Mouse (Mus musculus) left cerebral cortex, adult 8-10 months (tissue): Measurements from ENCODE around the gene Mkln1. TPM values are rescaled to one million over a fixed set of nuclear protein-coding genes. Genes with fewer than 3 reads are reported as not detected.

Source experiments
- DNase-seq, 2 experiments: peaks; one replicate each; pipeline ENCODE4 v3.0.0; 2022; ENCODE audit warnings: low spot score in 2 of 2
- total RNA-seq, 4 experiments: library from RNA; stranded (reverse); gene quantifications; 2 replicates each; pipeline ENCODE4 v1.2.4; 2022

The Mkln1 gene
- 100 to 1,000 TPM; 153 to 177 (median 175) TPM for total RNA-seq

DNA sequence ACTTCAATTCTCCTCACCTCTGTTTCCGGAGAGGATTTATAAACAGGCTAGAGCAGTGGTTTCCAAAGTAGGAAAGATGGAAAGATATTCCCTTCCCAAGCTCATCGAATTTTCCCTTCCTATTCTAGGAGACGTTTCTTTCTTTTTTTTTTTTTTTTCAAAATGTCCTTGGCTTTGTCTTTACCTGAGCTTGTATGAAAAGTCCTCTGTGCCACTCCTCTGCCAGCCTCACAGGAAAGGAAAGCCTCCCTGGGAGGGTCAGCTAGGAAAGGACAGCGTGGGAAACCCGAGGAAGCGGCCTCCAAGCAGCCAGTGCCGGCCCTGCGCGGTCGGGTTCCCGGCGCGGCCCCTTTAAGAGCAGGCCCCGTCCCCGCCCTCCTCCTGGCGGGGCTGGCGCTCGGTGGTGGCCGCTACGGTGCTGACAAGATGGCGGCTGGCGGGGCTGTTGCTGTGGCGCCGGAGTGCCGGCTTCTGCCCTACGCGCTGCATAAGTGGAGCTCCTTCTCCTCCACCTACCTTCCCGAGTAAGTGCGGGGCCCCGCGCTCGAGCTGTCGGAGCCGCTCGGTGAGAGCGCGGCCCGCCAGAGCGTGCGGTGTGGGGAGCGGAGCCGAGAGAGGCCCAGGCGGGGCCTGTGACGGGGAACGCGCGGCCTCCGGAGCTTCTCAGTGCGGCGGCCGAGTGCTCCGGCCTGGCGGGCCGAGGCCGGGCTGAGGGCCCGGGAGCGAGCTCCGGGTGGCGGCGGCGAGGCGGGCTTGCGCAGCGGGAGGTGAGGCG is at the start of gene Mkln1:
Gene Mkln1, plus strand, starts transcription at position 305 of the 775 bp plus-strand sequence.
- peak; percentile 79 to 86 for DNase-seq

DNA sequence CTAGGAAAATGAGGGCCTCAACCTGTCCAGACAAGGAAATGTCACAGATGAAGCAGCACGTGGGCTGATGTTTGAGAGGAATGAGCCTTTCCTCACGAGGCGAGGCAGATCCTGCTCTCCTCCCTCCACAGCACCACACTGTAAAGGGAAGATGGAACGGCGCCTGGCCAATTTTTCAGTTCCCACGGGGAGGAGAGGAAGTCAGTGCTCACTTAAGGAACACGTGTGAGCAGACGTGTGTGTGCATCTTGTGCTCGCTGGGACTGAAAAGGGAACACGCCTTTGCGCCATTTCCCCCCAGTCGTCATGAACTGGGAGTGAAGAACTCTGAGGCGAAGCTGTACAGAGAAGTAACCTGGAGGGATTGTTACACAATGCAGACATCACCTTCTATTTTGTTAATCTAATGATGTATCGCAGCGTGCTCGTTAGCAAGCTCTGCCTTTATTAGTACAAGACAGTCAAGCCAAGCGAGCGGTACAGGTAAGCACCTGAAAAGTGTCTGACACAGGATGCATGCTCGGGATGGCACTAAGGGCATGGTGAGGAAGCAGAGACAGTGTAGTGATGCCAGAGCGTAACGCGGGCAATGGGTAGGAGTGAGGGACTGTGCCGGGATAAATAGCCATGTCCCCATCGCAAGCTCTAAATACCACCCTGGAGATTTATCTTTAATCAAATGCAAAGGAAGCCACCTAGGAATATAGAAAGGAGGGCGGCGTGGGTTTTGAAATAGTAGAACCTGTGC is 41.9 kb upstream of the Mkln1 start:
- DNase-seq: peak in 1 of 2 experiments; percentile 48

DNA sequence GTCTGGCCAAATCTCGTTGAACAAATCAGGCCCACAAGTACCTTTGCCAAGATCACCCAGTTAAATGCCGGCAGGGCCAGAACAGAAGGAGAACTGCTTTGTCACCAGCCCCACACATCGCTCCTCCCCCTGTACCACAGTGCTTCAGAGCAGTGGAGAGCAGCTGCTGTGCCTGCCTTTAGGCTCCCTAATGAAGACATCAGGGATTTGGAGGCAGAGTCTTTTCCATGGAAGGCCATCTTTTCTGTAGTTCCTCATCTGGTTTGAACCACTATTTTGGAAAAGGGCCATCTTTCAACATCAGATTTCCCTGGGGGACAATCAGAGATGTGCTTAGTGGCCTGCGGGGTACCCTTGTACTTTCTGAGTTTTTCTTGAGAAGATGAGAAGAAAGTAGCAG is 41.2 kb upstream of the Mkln1 start:
- peak; percentile 44 to 63 for DNase-seq

DNA sequence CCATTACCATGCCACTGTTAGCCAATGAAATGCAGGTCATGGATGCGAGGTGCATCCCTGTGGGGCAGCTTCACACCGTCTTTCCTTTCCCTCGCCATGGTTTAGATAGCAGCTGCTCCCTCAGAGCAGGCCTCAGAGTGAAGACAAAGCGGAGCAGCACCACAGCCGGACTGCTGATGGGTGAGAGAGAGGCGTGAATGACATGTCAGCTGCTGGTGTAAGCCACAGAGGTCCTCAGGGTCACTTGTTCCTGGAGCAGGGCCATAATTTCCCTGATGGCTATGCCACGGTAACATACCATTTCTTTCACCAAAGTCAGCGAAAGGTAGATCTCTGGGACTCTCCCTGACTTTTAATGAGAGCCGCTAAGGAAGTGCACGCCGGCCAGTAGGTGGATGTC is 35.9 kb upstream of the Mkln1 start:
- no peak for DNase-seq

DNA sequence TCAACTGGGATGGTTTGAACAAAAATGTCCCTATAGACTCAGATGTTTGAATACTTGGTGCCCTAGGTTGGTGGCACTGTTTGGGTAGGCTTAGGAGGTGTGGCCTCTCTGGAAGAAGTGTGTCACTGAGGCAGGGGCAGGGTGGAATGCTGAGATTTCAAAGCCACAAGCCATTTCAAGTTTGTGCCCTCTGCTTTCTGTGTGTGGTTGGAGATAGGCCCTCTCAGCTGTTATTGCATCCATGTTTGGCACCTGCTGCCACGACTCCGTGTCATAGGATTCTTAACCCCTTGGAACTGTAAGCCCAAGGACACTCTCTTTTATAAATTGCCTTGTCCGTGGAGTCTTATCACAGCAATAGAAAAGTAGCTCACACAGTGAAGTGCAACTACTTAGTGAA is 34.1 kb upstream of the Mkln1 start:
- DNase-seq: no peak

DNA sequence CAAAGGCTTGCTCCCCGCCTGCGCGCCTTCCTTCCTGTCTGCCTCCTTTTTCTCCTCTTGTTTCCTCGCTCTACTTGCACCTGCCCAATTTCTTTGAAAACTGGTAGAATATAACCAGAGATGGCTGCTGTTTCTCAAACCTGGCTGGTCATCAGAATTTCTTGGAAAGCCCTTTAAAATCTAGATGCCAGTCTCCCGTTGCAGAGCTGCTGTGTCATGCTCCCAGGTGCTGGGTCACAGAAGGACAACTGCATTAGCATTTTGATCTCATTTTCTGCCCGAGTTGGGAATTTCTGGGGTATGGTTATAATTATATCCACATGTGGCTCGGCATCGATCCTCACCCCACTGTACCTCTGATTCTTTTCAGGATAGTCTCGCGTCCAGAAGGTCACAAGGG is 30.6 kb upstream of the Mkln1 start:
- DNase-seq: no peak

DNA sequence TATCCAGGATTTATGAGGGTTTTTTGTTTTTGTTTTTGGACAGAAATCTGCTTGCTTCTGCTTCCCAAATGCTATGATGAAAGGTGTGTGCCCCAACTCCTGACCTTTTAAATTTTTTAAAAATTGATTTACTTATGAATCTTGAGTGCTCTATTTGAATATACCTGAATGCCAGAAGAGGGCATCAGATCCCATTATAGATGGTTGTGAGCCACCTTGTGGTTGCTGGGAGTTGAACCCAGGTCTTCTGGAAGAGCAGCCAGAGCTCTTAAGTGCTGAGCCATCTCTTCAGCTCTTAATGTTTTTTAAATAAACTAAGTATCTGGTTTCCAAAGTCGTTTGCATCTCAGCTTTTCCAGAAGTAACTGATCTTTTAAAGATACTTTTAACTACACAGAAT is 30.0 kb upstream of the Mkln1 start:
- no peak for DNase-seq

DNA sequence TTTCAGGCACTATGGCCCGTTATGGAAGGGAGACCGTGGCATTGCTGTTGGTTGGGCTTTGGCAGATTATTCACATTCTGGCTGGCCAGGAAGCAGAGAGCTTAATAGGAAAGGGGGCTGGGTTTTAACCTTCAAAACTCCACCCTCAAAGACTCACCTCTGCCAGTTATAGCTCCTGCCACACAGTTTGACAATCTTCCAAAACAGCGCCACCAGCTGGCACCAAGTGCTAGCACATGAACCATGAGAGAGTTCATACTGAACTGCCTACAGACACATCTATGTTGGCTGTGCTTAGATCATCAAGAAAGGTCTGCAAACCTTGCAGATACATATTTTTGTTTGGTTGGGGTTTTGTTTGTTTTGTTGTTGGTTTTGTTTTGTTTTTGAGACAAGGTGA is 28.7 kb upstream of the Mkln1 start:
- DNase-seq: no peak

DNA sequence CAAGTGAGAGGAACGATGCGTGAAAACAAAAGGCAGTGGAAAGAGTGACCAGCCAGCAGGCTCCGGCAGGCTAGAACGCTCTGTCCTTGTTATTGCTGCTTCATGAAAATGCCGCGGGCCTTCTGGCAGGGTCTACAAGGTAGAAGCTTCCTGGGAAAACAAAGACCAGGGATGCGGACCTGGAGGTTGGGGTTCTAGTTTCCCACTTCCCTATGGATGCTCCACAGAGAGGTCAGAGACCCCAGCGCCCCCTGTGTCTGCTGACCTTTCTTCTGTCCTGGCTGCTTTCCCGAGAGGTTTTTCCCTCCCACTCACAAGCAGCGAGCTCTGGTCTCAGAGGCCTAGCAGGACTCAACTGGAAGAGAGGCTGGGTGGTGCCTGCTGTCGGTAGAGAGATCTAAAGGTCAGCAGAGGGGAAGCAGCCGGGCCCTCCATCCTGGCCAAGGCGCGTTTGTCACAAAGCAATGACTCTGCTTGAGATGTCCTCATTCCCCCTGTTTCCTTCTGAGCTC is 27.9 kb upstream of the Mkln1 start:
- no peak for DNase-seq

DNA sequence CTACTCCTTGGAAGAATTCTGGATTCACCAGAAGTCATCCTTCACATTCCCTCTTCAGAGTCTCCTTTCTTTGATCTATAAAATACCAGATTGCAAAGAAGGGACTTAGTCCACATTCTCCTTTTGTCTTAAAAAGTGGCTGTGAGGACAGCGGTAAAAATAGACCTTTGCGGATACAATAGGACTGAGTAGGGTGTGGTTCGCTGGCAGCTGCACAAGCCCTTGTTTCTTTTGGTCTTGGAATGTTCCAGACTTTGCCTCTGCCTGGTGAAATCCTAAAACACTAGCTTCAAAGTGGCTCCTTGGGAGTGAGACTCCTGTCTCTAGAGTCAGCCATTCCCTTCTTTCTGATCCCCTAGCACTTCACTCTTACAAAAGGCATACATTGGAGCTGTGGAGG is 27.4 kb upstream of the Mkln1 start:
- no peak for DNase-seq

DNA sequence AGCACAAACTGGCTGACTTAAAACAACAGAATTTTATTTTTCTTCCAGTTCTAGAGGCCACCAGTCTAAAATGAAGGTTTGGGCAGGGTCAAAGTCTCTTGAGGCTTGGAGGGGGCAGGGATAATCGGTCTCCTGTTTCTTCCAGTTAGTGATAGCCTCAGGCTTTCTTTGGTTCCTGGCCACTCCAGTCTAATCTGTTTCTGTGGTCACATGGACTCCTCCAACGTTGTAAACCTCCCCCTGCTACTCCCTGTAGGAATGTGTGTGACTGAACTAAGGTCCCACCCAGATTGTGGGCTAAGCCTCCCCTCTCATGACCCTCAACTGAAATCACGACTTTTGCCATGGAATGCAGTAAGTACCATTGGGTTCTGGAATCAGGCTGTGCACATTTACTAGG is 25.9 kb upstream of the Mkln1 start:
- DNase-seq: no peak

DNA sequence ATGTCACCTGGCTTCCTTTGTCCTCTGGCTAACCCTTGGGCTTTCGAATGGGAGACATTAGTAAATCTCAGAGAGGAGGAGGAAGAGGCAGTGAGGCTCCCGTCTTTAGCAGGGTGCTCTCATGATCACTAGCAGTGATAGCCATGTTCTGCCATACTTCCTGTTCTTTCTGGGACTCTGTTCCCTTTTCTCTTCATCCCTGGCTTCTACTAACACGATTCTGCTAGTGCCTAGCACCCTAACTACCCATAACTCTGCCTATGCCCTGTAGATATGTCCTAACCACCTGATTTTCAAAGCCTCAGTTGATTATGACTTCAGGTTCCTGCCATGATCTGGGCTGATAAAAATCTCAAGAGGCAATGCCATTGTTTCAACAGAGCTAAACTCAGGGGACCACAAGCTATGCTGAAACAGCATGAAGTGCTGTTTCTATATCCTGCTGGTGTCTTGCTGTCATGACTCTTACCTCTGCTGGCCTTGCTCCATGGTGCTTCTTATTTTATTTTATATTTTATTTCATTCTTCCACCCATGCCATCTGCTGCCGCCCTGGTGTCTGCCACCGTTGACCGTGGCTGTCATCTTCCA is 25.4 kb upstream of the Mkln1 start:
- DNase-seq: no peak

DNA sequence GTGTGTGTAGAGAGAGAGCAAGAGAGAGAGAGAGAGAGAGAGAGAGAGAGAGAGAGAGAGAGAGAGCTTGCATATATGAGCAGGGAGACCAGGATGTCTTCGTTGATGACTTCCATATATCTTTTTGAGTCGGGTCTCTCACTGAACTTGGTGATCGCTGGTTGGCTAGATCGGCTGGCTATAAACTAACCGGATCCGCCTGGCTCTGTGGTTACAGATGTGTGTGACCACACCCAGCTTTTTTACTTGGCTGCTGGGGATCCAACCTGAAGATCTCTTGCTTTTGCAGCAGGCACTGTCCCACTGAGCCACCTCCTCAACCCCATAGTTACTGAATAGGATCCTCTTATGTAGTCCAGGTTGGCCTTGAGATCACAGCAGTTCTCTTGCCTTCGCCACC is 15.5 kb upstream of the Mkln1 start:
- DNase-seq: no peak

DNA sequence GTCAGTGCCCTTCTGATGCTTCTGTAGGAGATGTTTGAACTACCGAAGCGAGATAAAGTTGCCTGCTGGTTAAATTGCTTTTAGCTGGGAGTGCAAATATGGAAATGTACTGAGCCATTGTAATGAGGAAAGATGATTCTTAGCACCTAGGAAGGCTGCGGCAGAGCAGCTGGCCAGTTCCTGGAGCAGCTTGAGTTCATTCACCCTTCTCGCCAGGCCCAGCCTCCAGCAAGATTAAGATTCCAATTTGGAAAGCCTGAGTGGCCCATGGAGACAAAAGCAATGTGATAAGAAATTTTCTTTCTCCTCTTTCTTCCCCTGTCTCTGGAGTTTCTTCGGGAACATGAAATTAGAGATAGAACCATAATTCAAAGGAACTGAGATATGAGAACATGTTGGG is 13.7 kb upstream of the Mkln1 start:
- DNase-seq: no peak

DNA sequence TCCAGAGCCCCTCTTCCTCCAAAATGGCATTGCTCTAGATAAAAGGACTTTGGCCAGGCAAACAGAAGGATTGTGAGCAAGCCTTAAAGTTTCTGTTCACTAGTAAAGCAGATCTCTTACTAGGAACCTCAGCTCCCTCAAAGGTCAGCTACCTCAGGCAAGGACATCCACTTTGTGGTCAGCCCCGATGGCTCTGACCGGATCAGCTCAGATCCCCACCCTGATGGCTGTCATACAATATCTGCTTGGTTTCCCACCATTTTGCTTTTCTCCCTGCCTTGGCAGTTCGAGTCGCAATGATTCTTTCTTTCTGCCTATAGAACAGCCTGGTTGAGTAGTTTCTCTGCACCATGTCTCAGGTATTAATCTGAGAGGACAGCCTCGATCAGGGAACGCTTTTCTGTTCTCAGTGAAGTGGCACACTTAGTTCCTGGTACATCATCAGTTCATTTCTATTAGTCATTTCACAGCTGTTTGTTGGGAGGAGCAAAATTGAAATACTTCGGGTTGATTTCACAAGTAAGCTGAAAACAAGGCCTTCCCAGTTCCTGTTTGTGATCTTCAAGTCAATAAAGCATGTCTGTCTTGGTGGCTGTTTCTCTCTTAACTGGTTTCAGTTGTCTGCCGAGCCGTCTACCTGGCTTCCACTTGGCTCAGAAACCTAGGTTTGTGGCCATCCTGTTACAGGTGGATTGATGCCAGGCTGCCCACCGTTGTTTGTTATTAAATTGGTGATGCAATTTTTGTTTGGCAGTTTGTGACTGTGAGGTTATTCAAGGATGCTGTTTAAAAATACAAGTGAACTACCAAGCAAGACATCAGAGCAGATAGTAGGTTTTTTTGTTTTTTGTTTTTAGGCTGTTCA is 13.0 kb upstream of the Mkln1 start:
- no peak for DNase-seq

DNA sequence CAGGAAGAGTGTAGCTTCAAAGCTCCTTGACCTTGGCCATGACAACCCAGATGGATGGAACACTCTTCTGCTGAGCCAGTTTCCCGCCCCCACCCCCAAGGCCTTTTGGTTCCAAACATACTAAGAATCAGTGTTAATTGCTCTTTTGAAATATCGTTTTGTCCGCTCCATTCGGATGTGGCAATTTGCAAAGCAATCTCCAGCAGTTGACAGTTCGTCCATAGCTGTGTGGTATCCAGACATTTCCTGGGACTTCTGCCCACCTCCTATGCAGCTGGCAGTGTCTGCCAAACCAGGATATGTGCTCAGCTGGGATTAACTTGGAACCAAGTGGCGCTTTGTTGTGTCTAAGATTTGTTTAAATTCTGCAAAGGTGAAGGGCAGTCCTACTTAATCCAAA is 8.8 kb upstream of the Mkln1 start:
- no peak for DNase-seq

DNA sequence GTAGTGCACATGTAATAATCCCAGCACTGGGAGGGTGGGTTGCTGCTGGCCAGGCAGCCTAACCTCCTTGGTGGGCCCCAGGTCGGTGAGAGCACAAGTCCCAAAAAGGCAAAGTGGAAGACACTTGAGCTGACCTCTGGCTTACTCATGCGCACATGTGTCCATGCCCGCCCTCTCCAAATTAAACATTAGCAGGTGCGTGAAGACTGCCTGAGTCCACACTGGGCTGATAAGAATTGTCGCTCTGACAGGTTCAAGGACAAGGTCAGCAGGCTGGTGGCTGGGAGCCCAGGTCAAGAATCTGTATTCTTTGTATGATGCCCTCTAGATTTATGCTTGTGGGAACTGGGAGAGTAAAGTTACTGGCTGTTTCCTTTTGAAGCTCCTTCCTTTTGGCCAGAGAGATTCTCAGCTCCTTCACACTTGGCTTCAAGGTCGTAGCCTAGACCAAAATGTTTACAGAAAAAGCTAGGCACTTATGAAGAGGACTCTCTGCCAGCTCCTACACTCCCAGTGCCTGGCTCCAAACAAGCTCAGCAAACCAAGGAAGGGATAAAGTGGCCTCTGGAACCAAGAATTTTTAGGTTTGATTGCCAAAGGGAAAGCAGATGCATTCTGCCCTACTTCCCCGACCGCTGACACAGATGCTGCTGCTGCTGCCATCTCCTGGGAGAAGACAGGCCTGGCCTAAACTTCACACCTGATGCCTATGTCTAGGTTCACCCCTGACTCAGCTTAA is 8.1 kb upstream of the Mkln1 start:
- no peak for DNase-seq

DNA sequence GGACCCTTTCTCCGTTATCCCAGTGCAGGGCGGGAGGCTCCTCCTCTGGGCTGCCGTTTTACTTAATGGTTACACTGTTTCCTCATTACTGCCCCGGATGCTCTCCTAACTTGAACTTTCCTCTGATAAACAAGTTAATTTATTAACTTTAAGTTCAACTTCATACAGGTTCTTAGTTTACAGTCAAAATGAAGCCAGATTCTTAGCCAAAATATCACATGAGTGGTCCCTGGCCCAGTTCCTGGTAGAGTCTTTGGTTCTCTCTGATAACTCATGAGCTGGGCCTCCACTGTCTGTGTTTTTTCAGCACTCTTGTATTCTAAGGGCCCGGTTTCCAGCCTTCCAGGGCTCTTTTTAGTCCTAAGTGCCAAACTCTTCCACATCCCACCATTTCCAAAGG is 5.7 kb upstream of the Mkln1 start:
- DNase-seq: no peak

DNA sequence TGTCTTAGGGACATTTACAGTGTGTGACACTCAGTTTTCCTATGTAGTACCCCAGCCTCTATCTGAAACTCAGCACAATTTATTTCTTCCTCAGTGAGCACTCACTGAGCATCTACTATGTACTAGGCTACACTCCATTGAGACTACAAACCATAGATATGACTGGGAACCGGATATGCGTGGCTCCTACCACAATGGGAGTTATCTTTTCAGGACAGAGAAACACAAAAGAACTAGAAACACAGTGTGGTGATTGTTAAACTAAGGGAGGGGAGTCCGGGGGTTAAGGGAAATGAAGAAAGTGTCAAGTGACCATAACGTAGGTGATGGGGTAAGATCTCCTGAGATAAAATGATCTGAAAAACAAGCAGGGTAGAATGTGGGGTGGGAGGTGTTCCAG is 2.4 kb upstream of the Mkln1 start:
- no peak for DNase-seq

DNA sequence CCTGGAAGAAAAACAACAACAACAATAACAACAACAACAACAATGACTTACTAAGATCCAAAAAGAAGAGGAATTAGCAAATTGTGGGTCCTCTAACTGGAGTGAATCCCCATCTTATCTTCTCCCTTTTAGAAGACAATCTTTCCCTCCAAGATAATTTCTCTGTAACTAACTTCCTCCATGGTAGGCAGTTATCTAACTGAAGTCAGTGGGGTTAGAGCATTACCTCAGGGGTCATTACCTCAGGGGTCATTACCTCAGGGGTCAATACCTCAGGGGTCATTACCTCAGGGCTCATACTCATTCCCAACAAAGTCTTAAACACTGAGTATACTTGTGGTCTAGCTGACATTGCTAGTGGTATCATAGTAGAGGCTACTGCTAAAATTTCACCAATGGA is 1.2 kb upstream of the Mkln1 start:
- DNase-seq: no peak
